ENCODE assay signal across 9 mouse cellular contexts in the genomic region with DNA sequence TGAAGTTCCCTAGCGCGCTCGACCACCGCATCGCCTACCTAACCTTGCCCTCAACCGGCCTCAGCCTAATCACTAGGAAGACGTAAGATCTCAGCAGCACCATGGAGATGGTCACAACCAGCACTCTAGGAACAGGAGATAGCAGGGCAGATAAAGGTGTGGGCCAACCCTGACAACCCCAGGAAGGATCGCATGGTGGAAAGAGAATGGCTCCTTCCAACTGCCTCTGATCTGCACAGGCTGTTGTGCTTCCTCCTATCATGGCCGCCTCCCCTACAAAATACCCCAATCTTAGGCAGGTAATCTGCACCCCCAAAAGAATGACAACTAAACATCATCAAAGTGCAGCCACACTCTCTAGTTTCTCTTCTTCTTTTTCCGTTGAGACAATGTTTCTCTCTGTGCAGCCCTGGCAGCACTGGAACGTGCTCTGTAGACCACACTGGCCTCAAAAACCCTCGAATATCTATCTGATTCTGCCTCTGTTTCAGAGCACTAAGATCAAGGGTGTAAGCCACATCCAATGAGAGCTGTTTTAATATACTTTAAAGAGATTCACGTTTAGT. TPM values are rescaled to one million over a fixed set of nuclear protein-coding genes. Genes with fewer than 3 reads are reported as not detected.
A peak's percentile ranks its signal among the peaks of the same experiment; 100 is the strongest.
DNase-seq lines count a peak whose midpoint lies in the region; ATAC-seq and TF ChIP-seq lines count a peak whose summit lies in the region.
"Had no signal": no experiment of that assay in that cellular context is flagged by ENCODE, and none has a peak within 500 bp of the region (broad histone marks: within the 10 kb centered on the region; RNA-seq: fewer than 3 reads in every experiment).

No protein-coding gene starts in this region.

- peaks cover 34% of the 10 kb centered on the region for H3K4me1 ChIP-seq in forebrain, embryonic 10.5 days
- peaks cover 8% of the 10 kb centered on the region; the same call in 1 of the 2 replicates for H3K4me1 ChIP-seq in forebrain, embryonic 11.5 days (replicated peaks; ENCODE audit: control insufficient read depth, insufficient read depth, low read length)
- peaks cover 5% of the 10 kb centered on the region for H3K4me1 ChIP-seq in testis, adult 2 months (ENCODE audit: control insufficient read depth, insufficient read depth, low read length)
- peaks cover 29% of the 10 kb centered on the region for H3K4me1 ChIP-seq in limb, embryonic 14.5 days (ENCODE audit: control insufficient read depth, insufficient read depth, low read length)
- H3K4me1 ChIP-seq in stomach, embryonic 15.5 days: peaks cover 15% of the 10 kb centered on the region

- H3K27me3 ChIP-seq in forebrain, embryonic 10.5 days (ENCODE audit: poor library complexity, severe bottlenecking): no peaks in the 10 kb centered on the region
- H3K27me3 ChIP-seq in forebrain, embryonic 11.5 days (ENCODE audit: control insufficient read depth, insufficient read depth, low read length): no peaks in the 10 kb centered on the region
- no peaks in the 10 kb centered on the region for H3K27me3 ChIP-seq in testis, adult 2 months (ENCODE audit: control insufficient read depth, insufficient read depth, low read length)
- H3K27me3 ChIP-seq in limb, embryonic 14.5 days (ENCODE audit: control insufficient read depth, insufficient read depth, low read length): no peaks in the 10 kb centered on the region
- H3K27me3 ChIP-seq in stomach, embryonic 15.5 days (replicated peaks): no peaks in the 10 kb centered on the region

- no peak for DNase-seq in forebrain, embryonic 10.5 days (ENCODE audit: extremely low spot score, low spot score)
- no peak for DNase-seq in forebrain, embryonic 11.5 days (ENCODE audit: low spot score)
- no peak for DNase-seq in testis, postnatal 10 days (ENCODE audit: low spot score)
- no peak for DNase-seq in limb, embryonic 14.5 days (ENCODE audit: low spot score)
- no peak for DNase-seq in cerebellum, adult 9-10 months
- DNase-seq in right cerebral cortex, postnatal 4 days: no peak
- DNase-seq: lung, postnatal 36 days had no signal

- 92% methylated on average over 13 of the region's 13 CpGs for WGBS in forebrain, embryonic 10.5 days
- WGBS in forebrain, embryonic 11.5 days: 93% methylated on average over 13 of the region's 13 CpGs
- 86% methylated on average over 13 of the region's 13 CpGs for WGBS in limb, embryonic 14.5 days
- 80% methylated on average over 13 of the region's 13 CpGs for WGBS in stomach, embryonic 15.5 days

- H3K4me2 ChIP-seq in forebrain, embryonic 11.5 days (ENCODE audit: low read depth, low read length, severe bottlenecking): no peak overlapping the region
- peak overlapping the region; percentile 56; the same call in 1 of the 2 replicates for H3K4me2 ChIP-seq in limb, embryonic 14.5 days (replicated peaks; ENCODE audit: low read depth, low read length, severe bottlenecking)
- H3K4me2 ChIP-seq in stomach, embryonic 15.5 days: peak overlapping the region; percentile 54; the same call in 1 of the 2 replicates

- H3K9me3 ChIP-seq in forebrain, embryonic 10.5 days: no peaks in the 10 kb centered on the region
- no peaks in the 10 kb centered on the region for H3K9me3 ChIP-seq in forebrain, embryonic 11.5 days (ENCODE audit: control insufficient read depth, low read length)
- H3K9me3 ChIP-seq in limb, embryonic 14.5 days (ENCODE audit: control insufficient read depth, low read length): no peaks in the 10 kb centered on the region
- H3K9me3 ChIP-seq in stomach, embryonic 15.5 days: no peaks in the 10 kb centered on the region

- no peak for TF ChIP-seq CTCF in testis, adult 2 months (IDR thresholded peaks at IDR 0.05; ENCODE audit: control insufficient read depth, insufficient read depth, insufficient replicate concordance, low read depth, low read length)

- H3K27ac ChIP-seq in forebrain, embryonic 10.5 days: no peak overlapping the region
- H3K27ac ChIP-seq in forebrain, embryonic 11.5 days (ENCODE audit: low read depth, low read length): no peak overlapping the region
- peak overlapping the region; percentile 22; the same call in 1 of the 2 replicates for H3K27ac ChIP-seq in testis, adult 2 months (ENCODE audit: control insufficient read depth, insufficient read depth, low read depth, low read length)
- no peak overlapping the region for H3K27ac ChIP-seq in limb, embryonic 14.5 days (replicated peaks; ENCODE audit: low read depth, low read length)
- H3K27ac ChIP-seq in stomach, embryonic 15.5 days: no peak overlapping the region

- ATAC-seq in forebrain, embryonic 11.5 days (replicated peaks; ENCODE audit: low FRiP score): no peak
- ATAC-seq in limb, embryonic 14.5 days (ENCODE audit: low FRiP score, low read depth): no peak
- no peak for ATAC-seq in stomach, embryonic 15.5 days (ENCODE audit: insufficient read depth, low FRiP score, low read depth)

- peak overlapping the region; percentile 99; the same call in 1 of the 2 replicates for H3K4me3 ChIP-seq in forebrain, embryonic 10.5 days
- no peak overlapping the region for H3K4me3 ChIP-seq in forebrain, embryonic 11.5 days (ENCODE audit: low read depth, low read length)
- H3K4me3 ChIP-seq in testis, adult 2 months (ENCODE audit: control insufficient read depth, low read depth, low read length): peak overlapping the region; percentile 75
- no peak overlapping the region for H3K4me3 ChIP-seq in limb, embryonic 14.5 days (replicated peaks; ENCODE audit: low read length)
- H3K4me3 ChIP-seq in stomach, embryonic 15.5 days (replicated peaks): no peak overlapping the region

- TF ChIP-seq POLR2A in testis, adult 2 months (IDR thresholded peaks at IDR 0.05; ENCODE audit: control insufficient read depth, low read depth, low read length): no peak
- no peak for TF ChIP-seq POLR2A in limb, embryonic 14.5 days (IDR thresholded peaks at IDR 0.05; ENCODE audit: borderline replicate concordance, extremely low read depth, insufficient read depth, insufficient read length)

- H3K36me3 ChIP-seq in forebrain, embryonic 10.5 days (replicated peaks): peaks cover 62% of the 10 kb centered on the region
- peaks cover 6% of the 10 kb centered on the region; the same call in 1 of the 2 replicates for H3K36me3 ChIP-seq in forebrain, embryonic 11.5 days (ENCODE audit: control insufficient read depth, insufficient read depth, low read length)
- H3K36me3 ChIP-seq in testis, adult 2 months (ENCODE audit: control insufficient read depth, insufficient read depth, low read length): peaks cover 4% of the 10 kb centered on the region; the same call in 1 of the 2 replicates
- H3K36me3 ChIP-seq in limb, embryonic 14.5 days (ENCODE audit: control insufficient read depth, insufficient read depth, low read length): peaks cover 57% of the 10 kb centered on the region
- peaks cover 28% of the 10 kb centered on the region; the same call in 1 of the 2 replicates for H3K36me3 ChIP-seq in stomach, embryonic 15.5 days

- no peak overlapping the region for H3K9ac ChIP-seq in forebrain, embryonic 11.5 days (ENCODE audit: low read length)
- H3K9ac ChIP-seq in limb, embryonic 14.5 days (ENCODE audit: low read depth, low read length, severe bottlenecking): peak overlapping the region; percentile 3; the same call in 1 of the 2 replicates
- no peak overlapping the region for H3K9ac ChIP-seq in stomach, embryonic 15.5 days

RNA-seq across cellular contexts. Expression of a gene that starts 3.2 kb away (rescaled TPM):
- polyA plus RNA-seq in forebrain, embryonic 10.5 days (2016; fragmentation: Nextera tagmentation; extraction: Ambion mirVana): 59.2 and 63.9 TPM in 2 replicates
- polyA plus RNA-seq in forebrain, embryonic 11.5 days (2014; fragmentation: Nextera tagmentation; extraction: Ambion mirVana): 83.4 and 88.9 TPM in 2 replicates
- 52.2 and 56.7 TPM in 2 replicates for polyA plus RNA-seq in testis, adult 2 months (2012; rRNA removed)
- polyA plus RNA-seq in limb, embryonic 14.5 days (2012; rRNA removed): 79.8 and 85.3 TPM in 2 replicates
- 59.0 and 66.9 TPM in 2 replicates for polyA plus RNA-seq in limb, embryonic 14.5 days (2014; fragmentation: Nextera tagmentation; extraction: Ambion mirVana)
- polyA plus RNA-seq in stomach, embryonic 15.5 days (2015; fragmentation: Nextera tagmentation; extraction: Ambion mirVana): 42.2 and 47.2 TPM in 2 replicates

RNA-seq across cellular contexts. Expression of a gene that starts 31.0 kb away (rescaled TPM):
- polyA plus RNA-seq in forebrain, embryonic 10.5 days (2016; fragmentation: Nextera tagmentation; extraction: Ambion mirVana): 10.7 and 16.1 TPM in 2 replicates
- polyA plus RNA-seq in forebrain, embryonic 11.5 days (2014; fragmentation: Nextera tagmentation; extraction: Ambion mirVana): 13.1 and 18.2 TPM in 2 replicates
- polyA plus RNA-seq in testis, adult 2 months (2012; rRNA removed): 212 and 245 TPM in 2 replicates
- polyA plus RNA-seq in limb, embryonic 14.5 days (2012; rRNA removed): 130 and 162 TPM in 2 replicates
- 20.2 and 21.7 TPM in 2 replicates for polyA plus RNA-seq in limb, embryonic 14.5 days (2014; fragmentation: Nextera tagmentation; extraction: Ambion mirVana)
- polyA plus RNA-seq in stomach, embryonic 15.5 days (2015; fragmentation: Nextera tagmentation; extraction: Ambion mirVana): 16.0 and 16.3 TPM in 2 replicates

RNA-seq across cellular contexts. Expression of a gene that starts 35.4 kb away (rescaled TPM):
- polyA plus RNA-seq in forebrain, embryonic 10.5 days (2016; fragmentation: Nextera tagmentation; extraction: Ambion mirVana): 0.71 and 0.86 TPM in 2 replicates
- 0.76 and 1.5 TPM in 2 replicates for polyA plus RNA-seq in forebrain, embryonic 11.5 days (2014; fragmentation: Nextera tagmentation; extraction: Ambion mirVana)
- 50.1 and 64.9 TPM in 2 replicates for polyA plus RNA-seq in testis, adult 2 months (2012; rRNA removed)
- 1.3 and 1.5 TPM in 2 replicates for polyA plus RNA-seq in limb, embryonic 14.5 days (2012; rRNA removed)
- 0.55 and 0.92 TPM in 2 replicates for polyA plus RNA-seq in limb, embryonic 14.5 days (2014; fragmentation: Nextera tagmentation; extraction: Ambion mirVana)
- 1.6 and 2.8 TPM in 2 replicates for polyA plus RNA-seq in stomach, embryonic 15.5 days (2015; fragmentation: Nextera tagmentation; extraction: Ambion mirVana)

RNA-seq across cellular contexts. Expression of a gene that starts 37.7 kb away (rescaled TPM):
- polyA plus RNA-seq in forebrain, embryonic 10.5 days (2016; fragmentation: Nextera tagmentation; extraction: Ambion mirVana): 30.6 and 35.3 TPM in 2 replicates
- 18.3 and 22.2 TPM in 2 replicates for polyA plus RNA-seq in forebrain, embryonic 11.5 days (2014; fragmentation: Nextera tagmentation; extraction: Ambion mirVana)
- 1.4 and 1.5 TPM in 2 replicates for polyA plus RNA-seq in testis, adult 2 months (2012; rRNA removed)
- polyA plus RNA-seq in limb, embryonic 14.5 days (2012; rRNA removed): 1.1 and 1.5 TPM in 2 replicates
- 0.29 and 0.46 TPM in 2 replicates for polyA plus RNA-seq in limb, embryonic 14.5 days (2014; fragmentation: Nextera tagmentation; extraction: Ambion mirVana)
- polyA plus RNA-seq in stomach, embryonic 15.5 days (2015; fragmentation: Nextera tagmentation; extraction: Ambion mirVana): 0.17 TPM in 1 of 2 replicates, not detected in the other

Comparison
In these comparisons a context has a peak if more than half of its experiments do, and no peak if none do; other contexts are left out.
1. H3K4me3 ChIP-seq: peak in forebrain, embryonic 10.5 days (single experiment) and testis, adult 2 months (single experiment); none in forebrain, embryonic 11.5 days (single experiment), limb, embryonic 14.5 days (single experiment) and stomach, embryonic 15.5 days (single experiment).
2. RNA of a gene that starts 35.4 kb away (polyA plus RNA-seq): 50.1 to 64.9 TPM in testis, adult 2 months; 1.6 to 2.8 TPM in stomach, embryonic 15.5 days, 0.55 to 1.5 TPM in limb, embryonic 14.5 days, 0.71 to 0.86 TPM in forebrain, embryonic 10.5 days and 0.76 to 1.5 TPM in forebrain, embryonic 11.5 days; every median in the first group is over 10 times any median in the second.